Mouse (Mus musculus) hindbrain, embryonic 14.5 days (tissue): ENCODE results near the gene Cecr2. TPM values are rescaled to one million over a fixed set of nuclear protein-coding genes. Genes with fewer than 3 reads are reported as not detected.

ENCODE experiments used
- ATAC-seq: fragments of 200-750 bp; cut with Nextera tagmentation; 2 replicates; pipeline ENCODE4 v1.8.0; 2017; ENCODE audit warnings: moderate number of reproducible peaks, mild to moderate bottlenecking, moderate TSS enrichment, moderate library complexity; ENCODE audit not compliant: low FRiP score
- DNase-seq: peaks from one replicate; pipeline ENCODE4 v3.0.0-alpha.2; 2015; ENCODE audit warnings: low spot score
- H3K27ac ChIP-seq: fragments of 300-500 bp; sonication (generic); 2 replicates; pipeline ENCODE4 v1.5.1; 2014; ENCODE audit warnings: mild to moderate bottlenecking, moderate library complexity
- H3K27me3 ChIP-seq: fragments of 300-500 bp; sonication (generic); 2 replicates; pipeline ENCODE4 v1.6.1; 2014; ENCODE audit warnings: mild to moderate bottlenecking, low read length, mixed read lengths; ENCODE audit not compliant: control insufficient read depth, insufficient read depth
- H3K36me3 ChIP-seq: fragments of 300-500 bp; sonication (generic); replicated peaks from 2 replicates; pipeline ENCODE4 v1.6.1; 2014; ENCODE audit not compliant: control insufficient read depth, insufficient read depth
- H3K4me1 ChIP-seq: fragments of 300-500 bp; sonication (generic); replicated peaks from 2 replicates; pipeline ENCODE4 v1.6.1; 2014; ENCODE audit warnings: antibody characterized with exemption, low read length, mixed read lengths; ENCODE audit not compliant: control insufficient read depth, insufficient read depth
- H3K4me2 ChIP-seq: fragments of 300-500 bp; sonication (generic); replicated peaks from 2 replicates; pipeline ENCODE4 v1.6.1; 2014; ENCODE audit warnings: mild to moderate bottlenecking, moderate library complexity
- H3K4me3 ChIP-seq: fragments of 300-500 bp; sonication (generic); replicated peaks from 2 replicates; pipeline ENCODE4 v1.5.1; 2014; ENCODE audit warnings: mild to moderate bottlenecking, low read length
- H3K9ac ChIP-seq: fragments of 300-500 bp; sonication (generic); 2 replicates; pipeline ENCODE4 v1.6.1; 2014
- H3K9me3 ChIP-seq: fragments of 300-500 bp; sonication (generic); 2 replicates; pipeline ENCODE4 v1.6.1; 2016; ENCODE audit warnings: low read length; ENCODE audit not compliant: control insufficient read depth
- WGBS: fragments of 180-500 bp; shearing (Covaris S2); extraction: QIAGEN DNeasy Blood & Tissue Kit; methylation state at CpG from one replicate; pipeline ENCODE4 v1.1.7; 2014; 5-methylcytosine and 5-hydroxymethylcytosine counted together
- polyA plus RNA-seq: library from polyadenylated mRNA; unstranded; fragments of >200 nt; fragmentation: Nextera tagmentation; extraction: Ambion mirVana; gene quantifications from 2 replicates; pipeline ENCODE4 v1.2.1, GENCODE M21; 2014

Cecr2 gene
- polyA plus RNA-seq, 1 experiment from 2014 or later, result 4.7 TPM

DNA sequence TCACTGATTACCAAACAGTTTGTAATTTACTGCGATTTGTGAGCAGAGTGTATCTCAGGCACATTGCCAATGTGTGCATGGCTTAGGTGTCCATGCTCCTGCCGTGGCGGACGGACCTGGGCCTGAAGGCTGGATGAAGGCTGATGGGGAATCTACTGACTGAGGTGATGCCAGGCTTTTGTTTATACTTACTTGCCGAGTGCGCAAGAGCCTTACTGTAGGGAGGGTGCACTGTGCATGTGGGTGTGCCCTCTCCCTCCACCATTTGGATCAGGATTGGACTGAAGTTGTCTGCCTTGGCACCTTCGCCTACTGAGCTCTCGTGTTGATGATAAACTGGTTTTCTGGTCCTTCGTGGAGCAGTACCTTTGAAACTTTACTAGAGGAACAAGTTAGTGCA, 111.4 kb downstream of the Cecr2 start:
- DNase-seq, result no peak
- H3K27ac ChIP-seq, result no peak overlapping the region
- no peak for ATAC-seq
- no peaks in the 10 kb centered on the region for H3K27me3 ChIP-seq
- no peaks in the 10 kb centered on the region for H3K36me3 ChIP-seq
- no peak overlapping the region for H3K4me2 ChIP-seq
- H3K4me3 ChIP-seq, result no peak overlapping the region
- peaks cover 12% of the 10 kb centered on the region for H3K4me1 ChIP-seq
- no peak overlapping the region for H3K9ac ChIP-seq
- no peaks in the 10 kb centered on the region for H3K9me3 ChIP-seq
- 90% methylated on average over 9 of the region's 9 CpGs for WGBS

DNA sequence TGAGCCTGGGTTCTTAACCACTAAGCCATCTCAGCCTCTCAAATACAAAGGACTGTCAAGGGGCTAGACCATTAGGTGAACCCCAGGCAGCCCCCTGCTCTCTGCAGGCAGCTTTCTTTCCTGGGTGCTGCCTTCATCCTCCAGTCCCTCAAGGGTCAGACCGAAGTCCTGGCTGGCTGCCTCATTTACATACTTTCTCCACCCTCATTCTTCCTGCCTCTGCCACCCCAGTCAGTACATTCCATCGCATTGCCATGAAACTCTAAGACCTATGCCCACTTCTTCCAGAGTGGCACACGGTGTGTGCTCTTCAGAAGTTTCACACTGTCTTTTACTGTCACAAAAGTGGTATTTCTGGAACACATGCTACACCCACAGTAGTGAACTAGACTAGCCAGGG, 112.1 kb downstream of the Cecr2 start:
- WGBS, result 61% methylated on average over 3 of the region's 3 CpGs

DNA sequence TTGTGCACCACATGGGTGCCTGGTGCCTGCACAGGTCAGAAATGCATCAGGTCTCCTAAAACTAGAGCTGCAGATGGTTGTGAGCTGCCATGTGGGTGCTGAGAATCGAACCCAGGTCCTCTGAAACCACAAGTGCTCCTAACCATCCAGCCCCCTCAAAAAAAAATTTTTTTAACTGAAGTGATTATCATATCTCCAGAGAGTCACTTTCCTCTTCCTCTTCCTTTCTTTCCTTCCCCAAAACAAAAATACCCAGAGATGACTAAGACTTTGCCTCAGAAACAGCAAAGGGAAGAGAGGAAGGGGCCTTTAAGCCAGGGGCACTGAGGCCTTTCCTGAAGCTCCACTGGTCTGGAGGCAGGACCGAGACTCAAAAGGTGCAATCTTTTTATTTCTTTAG, 116.8 kb downstream of the Cecr2 start:
- Histone ChIP-seq H3K9me3 (no peaks in the 10 kb centered on the region), H3K27ac (no peak overlapping the region), H3K4me3 (no peak overlapping the region), H3K9ac (no peak overlapping the region), H3K4me1 (peaks cover 6% of the 10 kb centered on the region; the same call in 1 of the 2 replicates), H3K4me2 (no peak overlapping the region), H3K27me3 (no peaks in the 10 kb centered on the region), H3K36me3 (no peaks in the 10 kb centered on the region)
- DNase-seq (no peak), ATAC-seq (no peak)
- WGBS, result 96% methylated on average over 2 of the region's 2 CpGs

More for the DNA sequence above, 112.1 kb downstream of the Cecr2 start:
- H3K4me2 ChIP-seq, result no peak overlapping the region
- H3K4me1 ChIP-seq, result peaks cover 11% of the 10 kb centered on the region
- H3K36me3 ChIP-seq, result no peaks in the 10 kb centered on the region
- no peaks in the 10 kb centered on the region for H3K9me3 ChIP-seq
- no peak overlapping the region for H3K27ac ChIP-seq
- H3K4me3 ChIP-seq, result no peak overlapping the region
- ATAC-seq, result no peak
- H3K27me3 ChIP-seq, result no peaks in the 10 kb centered on the region
- DNase-seq, result no peak
- no peak overlapping the region for H3K9ac ChIP-seq

DNA sequence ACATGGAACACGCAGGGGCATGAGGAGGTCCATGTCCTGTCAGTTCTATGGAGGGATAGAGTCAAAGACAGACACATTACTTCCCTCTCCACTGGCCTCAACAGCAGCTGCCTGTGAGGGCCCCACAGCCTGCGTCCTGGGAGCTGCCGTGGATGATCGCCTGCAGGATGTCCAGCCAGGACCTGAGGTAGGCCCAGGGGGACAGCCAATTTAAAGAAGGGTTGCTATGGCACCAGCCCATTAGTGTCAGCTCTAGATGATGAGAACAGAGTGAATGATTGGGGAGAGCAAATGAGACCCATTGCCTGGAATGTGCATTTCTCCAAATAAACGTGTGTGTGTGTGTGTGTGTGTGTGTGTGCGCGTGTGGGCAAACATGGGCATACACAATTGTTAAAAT, 118.2 kb downstream of the Cecr2 start:
- DNase-seq (no peak), ATAC-seq (0 out of 2 replicates have a peak, but pooled peaks have one; percentile 24)
- Histone ChIP-seq H3K4me3 (no peak overlapping the region), H3K27ac (no peak overlapping the region), H3K9ac (no peak overlapping the region), H3K4me2 (no peak overlapping the region), H3K36me3 (no peaks in the 10 kb centered on the region; the same call in 1 of the 2 replicates), H3K4me1 (peaks cover 6% of the 10 kb centered on the region; the same call in 1 of the 2 replicates), H3K27me3 (no peaks in the 10 kb centered on the region), H3K9me3 (no peaks in the 10 kb centered on the region)
- WGBS, result 47% methylated on average over 7 of the region's 7 CpGs

DNA sequence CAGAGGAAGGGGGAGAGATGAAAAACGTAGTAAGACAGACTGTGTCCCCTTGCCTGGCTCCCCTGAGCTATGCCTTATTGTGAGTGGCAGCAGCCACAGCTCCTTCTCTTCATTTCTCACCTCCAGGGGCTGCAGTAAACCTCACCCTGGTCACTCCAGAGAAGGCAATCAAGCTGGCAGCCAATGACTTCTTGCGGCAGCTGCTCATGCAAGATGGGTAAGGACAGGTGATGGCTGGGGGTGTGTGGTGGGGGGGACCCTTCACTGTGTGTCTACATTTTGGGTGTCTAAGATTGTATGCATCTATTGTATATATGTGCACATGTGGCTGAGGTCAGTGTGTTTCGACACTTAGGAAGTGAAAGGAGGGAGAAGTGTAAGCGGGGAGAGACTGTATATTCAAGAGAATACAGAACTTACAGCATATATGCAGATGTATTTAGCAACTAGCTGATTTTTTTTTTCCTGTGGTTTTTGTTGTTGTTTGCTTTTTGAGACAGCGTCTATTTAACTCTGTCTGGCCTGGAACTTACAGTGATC, 122.0 kb downstream of the Cecr2 start:
- WGBS, result 89% methylated on average over 5 of the region's 5 CpGs
- Histone ChIP-seq H3K9ac (no peak overlapping the region), H3K27me3 (no peaks in the 10 kb centered on the region), H3K4me1 (peaks cover 6% of the 10 kb centered on the region; the same call in 1 of the 2 replicates), H3K27ac (no peak overlapping the region), H3K9me3 (no peaks in the 10 kb centered on the region), H3K4me3 (no peak overlapping the region), H3K4me2 (no peak overlapping the region), H3K36me3 (peaks cover 19% of the 10 kb centered on the region)
- DNase-seq, result no peak
- no peak for ATAC-seq

DNA sequence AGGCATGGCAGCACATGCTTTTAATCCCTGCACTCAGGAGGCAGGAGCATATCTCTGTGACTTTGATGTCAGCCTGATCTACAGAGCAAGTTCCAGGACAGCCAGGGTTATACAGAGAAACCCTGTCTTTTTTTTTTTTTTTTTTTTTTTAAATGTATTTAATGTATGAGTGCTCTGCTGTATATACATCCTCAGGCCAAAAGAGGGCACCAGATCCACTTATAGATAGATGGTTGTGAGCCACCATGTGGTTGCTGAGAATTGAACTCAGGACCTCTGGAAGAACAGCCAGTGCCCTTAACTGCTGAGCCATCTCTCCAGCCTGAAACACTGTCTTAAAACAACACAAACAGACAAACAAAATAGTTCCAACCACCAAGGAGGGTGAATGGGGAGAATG, 122.7 kb downstream of the Cecr2 start:
- Histone ChIP-seq H3K4me2 (no peak overlapping the region), H3K27me3 (no peaks in the 10 kb centered on the region)
- no peak for ATAC-seq

DNA sequence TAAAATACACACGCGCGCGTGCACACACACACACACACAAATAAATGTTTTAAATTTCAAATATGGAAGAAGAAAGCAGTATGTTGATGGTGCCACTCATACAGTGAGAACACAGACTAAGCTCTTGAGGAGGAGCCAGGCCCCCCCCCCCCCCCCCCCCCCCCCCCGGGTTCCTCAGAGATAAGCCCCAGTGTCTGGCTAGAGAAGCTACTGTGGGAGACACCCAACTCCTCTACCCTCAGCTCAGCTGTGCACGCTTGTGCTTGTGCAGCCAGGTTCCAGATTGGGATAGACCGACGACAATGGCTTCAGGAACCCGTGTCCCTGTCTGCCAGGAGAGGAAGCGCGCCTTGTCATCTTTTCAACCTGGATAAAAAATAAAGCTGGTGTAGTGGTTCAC, 124.0 kb downstream of the Cecr2 start:
- 90% methylated on average over 10 of the region's 11 CpGs for WGBS
- H3K4me3 ChIP-seq, result no peak overlapping the region
- H3K27me3 ChIP-seq, result no peaks in the 10 kb centered on the region
- H3K4me1 ChIP-seq, result no peaks in the 10 kb centered on the region
- DNase-seq, result no peak
- no peaks in the 10 kb centered on the region for H3K9me3 ChIP-seq
- peaks cover 39% of the 10 kb centered on the region for H3K36me3 ChIP-seq
- H3K27ac ChIP-seq, result no peak overlapping the region
- no peak for ATAC-seq
- H3K9ac ChIP-seq, result no peak overlapping the region
- H3K4me2 ChIP-seq, result no peak overlapping the region

More for the DNA sequence above, 122.7 kb downstream of the Cecr2 start:
- Histone ChIP-seq H3K4me3 (no peak overlapping the region), H3K4me1 (peaks cover 6% of the 10 kb centered on the region; the same call in 1 of the 2 replicates), H3K9ac (no peak overlapping the region), H3K27ac (no peak overlapping the region), H3K9me3 (no peaks in the 10 kb centered on the region), H3K36me3 (peaks cover 27% of the 10 kb centered on the region)
- DNase-seq, result no peak

DNA sequence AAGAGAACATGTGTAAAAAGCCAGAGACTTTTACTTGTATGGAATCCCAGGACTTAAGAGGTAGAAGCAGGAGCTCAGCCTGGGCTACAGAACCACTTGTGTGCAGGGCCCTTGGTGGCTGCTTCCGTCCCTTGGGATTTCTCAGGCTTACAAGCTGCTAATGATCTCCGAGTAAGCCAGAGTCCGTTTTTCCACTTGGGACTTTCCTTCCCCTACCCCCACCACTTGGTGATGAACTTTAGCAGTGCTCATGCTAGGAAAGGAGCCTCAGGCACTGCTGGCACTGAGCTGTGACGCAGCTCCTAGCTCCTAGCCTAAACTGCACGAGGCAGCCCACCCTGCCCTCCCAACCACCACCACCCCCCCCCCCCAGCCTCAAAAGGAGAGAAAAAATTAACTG, 124.5 kb downstream of the Cecr2 start:
- DNase-seq (no peak), ATAC-seq (no peak)
- WGBS, result 54% methylated on average over 5 of the region's 5 CpGs
- no peaks in the 10 kb centered on the region for H3K4me1 ChIP-seq
- no peaks in the 10 kb centered on the region for H3K27me3 ChIP-seq
- no peak overlapping the region for H3K27ac ChIP-seq
- no peak overlapping the region for H3K9ac ChIP-seq
- no peaks in the 10 kb centered on the region for H3K9me3 ChIP-seq
- no peak overlapping the region for H3K4me2 ChIP-seq
- H3K36me3 ChIP-seq, result peaks cover 45% of the 10 kb centered on the region
- H3K4me3 ChIP-seq, result no peak overlapping the region

DNA sequence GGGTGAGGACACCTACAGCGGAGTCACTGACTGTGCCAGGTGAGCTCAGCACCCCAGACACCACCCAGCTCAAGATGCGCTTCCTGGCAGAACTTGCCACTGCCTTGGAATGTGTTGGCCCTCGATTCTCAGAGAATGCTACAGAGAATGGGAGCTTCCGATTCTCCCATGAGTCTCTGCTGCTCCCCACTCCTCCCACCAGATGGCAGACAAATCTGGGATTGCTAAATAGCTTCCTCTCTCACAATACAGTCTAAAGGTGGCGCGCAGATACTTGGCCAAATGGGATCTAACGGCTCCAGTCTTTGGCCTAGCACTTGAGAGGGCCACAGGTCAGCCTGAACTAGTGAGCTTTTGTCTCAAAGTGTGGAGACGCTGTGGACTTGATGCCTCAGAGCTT, 126.8 kb downstream of the Cecr2 start:
- no peak overlapping the region for H3K4me2 ChIP-seq
- no peak overlapping the region for H3K4me3 ChIP-seq
- DNase-seq, result no peak
- no peak overlapping the region for H3K9ac ChIP-seq
- 88% methylated on average over 8 of the region's 8 CpGs for WGBS
- H3K27me3 ChIP-seq, result no peaks in the 10 kb centered on the region
- no peak overlapping the region for H3K27ac ChIP-seq
- peaks cover 67% of the 10 kb centered on the region for H3K36me3 ChIP-seq
- no peaks in the 10 kb centered on the region for H3K4me1 ChIP-seq
- no peaks in the 10 kb centered on the region for H3K9me3 ChIP-seq
- no peak for ATAC-seq
